Mouse (Mus musculus) limb, embryonic 14.5 days (tissue): ENCODE data around the gene Klhdc8a. TPM values are rescaled to one million over a fixed set of nuclear protein-coding genes. Genes with fewer than 3 reads are reported as not detected.

Experiments
- ATAC-seq: fragments of 200-750 bp; cut with Nextera tagmentation; 2 replicates; pipeline ENCODE4 v1.8.0; 2017; ENCODE audit warnings: low read depth, moderate number of reproducible peaks, moderate TSS enrichment; ENCODE audit not compliant: low FRiP score
- DNase-seq: peaks from one replicate; pipeline ENCODE4 v3.0.0-alpha.2; 2015; ENCODE audit warnings: low spot score
- H3K27ac ChIP-seq: fragments of 300-500 bp; sonication (generic); replicated peaks from 2 replicates; pipeline ENCODE4 v1.5.1; 2014; ENCODE audit warnings: low read depth, mild to moderate bottlenecking, low read length, moderate library complexity, mixed read lengths
- H3K27me3 ChIP-seq: fragments of 300-500 bp; sonication (generic); 2 replicates; pipeline ENCODE4 v1.6.1; 2014; ENCODE audit warnings: low read length, mixed read lengths; ENCODE audit not compliant: control insufficient read depth, insufficient read depth
- H3K36me3 ChIP-seq: fragments of 300-500 bp; sonication (generic); 2 replicates; pipeline ENCODE4 v1.6.1; 2014; ENCODE audit warnings: mild to moderate bottlenecking, low read length, moderate library complexity, mixed read lengths; ENCODE audit not compliant: control insufficient read depth, insufficient read depth
- H3K4me1 ChIP-seq: fragments of 300-500 bp; sonication (generic); 2 replicates; pipeline ENCODE4 v1.6.1; 2014; ENCODE audit warnings: antibody characterized with exemption, low read length, mixed read lengths; ENCODE audit not compliant: control insufficient read depth, insufficient read depth
- H3K4me2 ChIP-seq: fragments of 300-500 bp; sonication (generic); replicated peaks from 2 replicates; pipeline ENCODE4 v1.6.1; 2014; ENCODE audit warnings: low read depth, mild to moderate bottlenecking, low read length, moderate library complexity; ENCODE audit not compliant: severe bottlenecking
- H3K4me3 ChIP-seq: fragments of 300-500 bp; sonication (generic); replicated peaks from 2 replicates; pipeline ENCODE4 v1.5.1; 2014; ENCODE audit warnings: low read length
- H3K9ac ChIP-seq: fragments of 300-500 bp; sonication (generic); 2 replicates; pipeline ENCODE4 v1.6.1; 2014; ENCODE audit warnings: mild to moderate bottlenecking, low read depth, low read length, moderate library complexity; ENCODE audit not compliant: severe bottlenecking
- H3K9me3 ChIP-seq: fragments of 300-500 bp; sonication (generic); 2 replicates; pipeline ENCODE4 v1.6.1; 2016; ENCODE audit warnings: low read length; ENCODE audit not compliant: control insufficient read depth
- POLR2A ChIP-seq: fragments of 200-500 bp; IDR thresholded peaks from 2 replicates; pipeline ENCODE4 v1.8.0; 2012; ENCODE audit warnings: inconsistent platforms, mild to moderate bottlenecking, moderate library complexity, borderline replicate concordance; ENCODE audit not compliant: insufficient read depth, insufficient read length; ENCODE audit errors: extremely low read depth
- WGBS: fragments of 180-500 bp; shearing (Covaris S2); extraction: QIAGEN DNeasy Blood & Tissue Kit; methylation state at CpG from one replicate; pipeline ENCODE4 v1.1.7; 2014; 5-methylcytosine and 5-hydroxymethylcytosine counted together
- polyA plus RNA-seq, 2 experiments: library from polyadenylated mRNA; depleted of rRNA in 1 of 2; stranded (reverse) in 1 of 2; unstranded in 1 of 2; fragments of >200 nt; fragmentation: Nextera tagmentation in 1 of 2; extraction: Ambion mirVana in 1 of 2; gene quantifications; 2 replicates each; pipeline versions ENCODE4 v1.2.1 to v1.2.3; 2012 to 2014

Gene Klhdc8a
- polyA plus RNA-seq, 2 experiments: 0.07 to 0.10 TPM

GRCm38 (mm10) chr1:132311174-132311859, 12.9 kb downstream of the Klhdc8a start:
- Histone ChIP-seq H3K4me1 (peaks cover 5% of the 10 kb centered on the region; the same call in 1 of the 2 replicates), H3K4me3 (no peak overlapping the region), H3K27me3 (no peaks in the 10 kb centered on the region; the same call in 1 of the 2 replicates), H3K27ac (no peak overlapping the region), H3K9ac (no peak overlapping the region), H3K9me3 (no peaks in the 10 kb centered on the region), H3K4me2 (no peak overlapping the region), H3K36me3 (no peaks in the 10 kb centered on the region)
- no peak for ATAC-seq
- TF ChIP-seq POLR2A: no peak
- DNase-seq: no peak
- 59% methylated on average over 10 of the region's 10 CpGs for WGBS

DNA sequence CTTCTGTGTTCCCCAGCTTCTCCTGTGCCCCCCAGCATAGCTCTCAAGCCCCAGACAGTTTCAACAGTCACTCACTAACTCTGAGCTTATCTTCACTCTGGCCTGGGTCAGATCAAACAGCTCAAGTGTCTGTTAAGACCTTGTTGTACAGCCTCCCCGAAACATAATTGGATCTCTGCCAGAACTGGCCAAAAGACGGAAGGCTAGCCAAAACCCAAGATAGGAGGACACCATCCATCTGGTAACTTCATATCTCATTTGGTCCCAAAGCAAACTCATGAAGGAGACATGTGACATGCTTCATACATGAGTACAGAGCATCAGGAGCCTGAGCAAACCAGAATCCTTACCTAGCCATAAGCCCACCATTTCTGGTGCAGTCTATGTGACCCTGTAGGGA, 13.6 kb downstream of the Klhdc8a start:
- no peak for TF ChIP-seq POLR2A
- Histone ChIP-seq H3K27me3 (peaks cover 2% of the 10 kb centered on the region), H3K9me3 (no peaks in the 10 kb centered on the region), H3K4me3 (no peak overlapping the region), H3K4me2 (no peak overlapping the region), H3K9ac (no peak overlapping the region), H3K27ac (no peak overlapping the region), H3K4me1 (peaks cover 6% of the 10 kb centered on the region; the same call in 1 of the 2 replicates), H3K36me3 (no peaks in the 10 kb centered on the region)
- WGBS: 59% methylated on average over 2 of the region's 2 CpGs
- ATAC-seq: no peak
- no peak for DNase-seq

DNA sequence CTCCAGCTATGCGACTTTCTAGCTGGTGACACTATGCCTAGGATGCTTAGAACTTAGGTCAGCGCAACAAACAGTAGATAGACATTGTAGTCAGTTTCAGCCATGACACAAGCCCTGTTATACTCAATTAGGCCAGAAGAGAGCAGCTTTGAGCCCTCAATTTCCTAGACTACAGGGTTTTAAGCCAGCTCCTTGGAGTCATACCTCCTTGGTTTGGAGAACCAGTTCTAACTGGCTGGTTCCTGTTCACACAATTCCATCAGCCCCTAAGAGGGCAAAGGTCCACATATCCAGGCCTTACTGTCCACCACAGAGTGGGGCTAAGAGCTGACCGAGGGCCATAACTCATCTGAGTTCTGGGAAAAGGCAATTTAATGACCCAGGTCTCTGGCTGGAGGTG, 14.3 kb downstream of the Klhdc8a start:
- Histone ChIP-seq H3K9ac (no peak overlapping the region), H3K4me3 (no peak overlapping the region), H3K27me3 (peaks cover 8% of the 10 kb centered on the region), H3K27ac (no peak overlapping the region), H3K4me2 (no peak overlapping the region), H3K36me3 (no peaks in the 10 kb centered on the region), H3K9me3 (no peaks in the 10 kb centered on the region), H3K4me1 (peaks cover 8% of the 10 kb centered on the region; the same call in 1 of the 2 replicates)
- TF ChIP-seq POLR2A: no peak
- DNase-seq: peak; percentile 59
- peak; percentile 39 for ATAC-seq
- 58% methylated on average over 3 of the region's 3 CpGs for WGBS

DNA sequence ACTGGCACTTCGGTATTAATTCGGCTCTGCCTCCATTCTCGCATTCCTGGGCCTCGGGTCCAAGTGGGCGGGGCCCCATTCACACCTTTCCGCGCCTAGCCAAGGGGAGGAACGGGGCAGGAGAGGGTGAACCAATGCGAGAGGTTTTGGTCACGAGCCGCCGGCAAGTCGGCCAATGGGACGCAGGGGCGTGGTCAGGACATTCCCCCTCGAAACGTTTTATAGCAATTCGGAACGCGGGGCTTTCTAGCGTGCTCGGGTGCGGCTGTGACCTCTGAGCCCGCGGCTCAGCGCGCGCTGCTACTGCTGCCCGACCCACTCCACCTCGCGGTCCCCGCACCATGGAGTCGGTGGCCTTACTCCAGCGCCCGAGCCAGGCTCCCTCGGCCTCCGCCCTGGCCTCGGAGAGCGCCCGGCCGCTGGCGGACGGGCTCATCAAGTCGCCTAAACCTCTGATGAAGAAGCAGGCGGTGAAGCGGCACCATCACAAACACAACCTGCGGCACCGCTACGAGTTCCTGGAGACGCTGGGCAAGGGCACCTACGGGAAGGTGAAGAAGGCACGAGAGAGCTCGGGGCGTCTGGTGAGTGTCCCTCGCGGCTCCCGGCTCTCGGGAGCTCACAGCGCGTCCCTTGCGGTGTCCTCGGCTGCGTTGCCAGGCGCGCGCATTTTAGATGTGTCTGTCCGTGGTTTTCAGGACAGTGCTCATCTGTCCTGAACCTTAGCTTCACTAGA, 17.6 kb downstream of the Klhdc8a start, which contains the start of gene Nuak2:
TSS of gene Nuak2 (plus strand) at position 238 of the 736 bp plus-strand sequence.
- H3K9ac ChIP-seq: peak within 1 kb of the TSS; percentile 52
- H3K4me3 ChIP-seq: peak within 1 kb of the TSS; percentile 52
- H3K27ac ChIP-seq: no peak within 1 kb of the TSS
- TF ChIP-seq POLR2A: 0 out of 2 replicates have a peak, but pooled peaks have one; percentile 12
- ATAC-seq (peak; percentile 89), DNase-seq (peak; percentile 91)
- H3K9me3 ChIP-seq: no peaks in the 10 kb centered on the region
- peaks cover 9% of the 10 kb centered on the region for H3K27me3 ChIP-seq
- H3K4me2 ChIP-seq: peak within 1 kb of the TSS; percentile 91
- WGBS: under 1% methylated on average over 67 of the region's 67 CpGs
- peaks cover 16% of the 10 kb centered on the region; the same call in 1 of the 2 replicates for H3K4me1 ChIP-seq
- no peaks in the 10 kb centered on the region for H3K36me3 ChIP-seq

DNA sequence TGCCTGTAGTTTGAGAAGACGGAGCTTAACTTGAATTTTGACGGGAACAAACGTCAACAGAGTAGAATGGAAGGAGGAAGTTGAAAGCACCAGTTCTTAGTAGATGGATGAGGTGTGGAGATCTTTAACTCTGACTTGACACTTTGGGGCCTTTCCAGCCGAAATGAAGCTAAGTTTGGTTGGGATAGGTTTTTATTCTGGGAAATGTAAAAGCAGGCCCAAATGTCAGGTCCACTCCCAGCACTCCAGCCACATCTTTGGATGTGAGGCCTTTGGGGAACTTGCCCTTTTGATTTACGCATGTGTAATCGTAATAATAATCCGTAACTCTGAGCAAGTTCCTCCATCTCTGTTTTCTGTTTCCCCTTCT, 18.2 kb downstream of the Klhdc8a start:
- no peak overlapping the region for H3K27ac ChIP-seq
- peaks cover 9% of the 10 kb centered on the region for H3K27me3 ChIP-seq
- peak overlapping the region; percentile 91 for H3K4me2 ChIP-seq
- peak overlapping the region; percentile 52; the same call in 1 of the 2 replicates for H3K9ac ChIP-seq
- TF ChIP-seq POLR2A: no peak
- H3K9me3 ChIP-seq: no peaks in the 10 kb centered on the region
- DNase-seq: no peak
- peak overlapping the region; percentile 52 for H3K4me3 ChIP-seq
- peaks cover 16% of the 10 kb centered on the region; the same call in 1 of the 2 replicates for H3K4me1 ChIP-seq
- ATAC-seq: no peak
- 33% methylated on average over 7 of the region's 7 CpGs for WGBS
- no peaks in the 10 kb centered on the region for H3K36me3 ChIP-seq
